Mouse (Mus musculus): Measurements from ENCODE around the gene Usp53. TPM values are rescaled to one million over a fixed set of nuclear protein-coding genes. Genes with fewer than 3 reads are reported as not detected.

The Usp53 gene
- polyA plus RNA-seq, 1 experiment: 5.9 TPM

DNA sequence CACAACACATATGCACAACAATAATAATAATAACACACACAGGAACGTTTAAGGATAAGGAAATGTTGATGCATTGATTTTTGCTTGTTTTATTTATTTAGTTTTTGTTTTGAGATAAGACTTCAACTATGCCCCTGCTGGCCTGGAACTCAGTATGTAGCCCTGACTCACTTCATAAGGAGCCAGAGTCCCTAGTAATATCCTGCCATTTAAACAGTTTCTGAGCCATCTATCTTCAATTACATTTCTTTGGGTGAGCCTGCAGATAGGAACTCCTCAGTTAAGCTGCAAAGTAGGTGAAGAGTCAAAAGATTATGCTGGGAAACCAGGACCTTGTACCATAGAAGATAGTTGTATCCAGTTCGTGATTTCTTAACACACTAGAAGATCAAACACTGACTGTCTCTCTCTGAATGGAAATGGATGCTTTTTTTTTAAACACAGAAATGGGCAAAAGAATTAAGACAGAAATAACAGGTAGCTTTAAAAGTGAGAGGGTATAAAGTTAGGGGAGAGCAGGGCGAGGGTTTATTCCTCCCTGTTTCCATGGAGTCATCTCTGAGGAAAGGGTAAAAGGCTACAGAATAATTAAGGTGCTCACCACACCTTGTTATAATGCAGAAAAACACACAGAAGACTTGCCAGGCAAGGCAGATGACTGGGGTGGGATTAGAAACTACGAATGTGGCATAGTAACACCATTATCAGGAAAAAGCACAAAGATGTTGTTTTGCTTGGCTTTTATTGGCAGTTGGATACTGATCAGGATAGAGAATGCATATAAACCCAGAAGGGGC is 96.6 kb downstream of the Usp53 start:
- DNase-seq (ENCODE audit: low spot score): no peak

Other genes starting within 250 kb of the Usp53 start
- gene Fabp2, start 89.4 kb downstream of the Usp53 start, polyA plus RNA-seq (2012; rRNA removed): 0.37 and 0.38 TPM in 2 replicates
- not detected in 2 replicates for gene Gm10959, start 65.2 kb downstream of the Usp53 start, polyA plus RNA-seq (2012; rRNA removed)
- gene 1810037I17Rik, start 60.3 kb downstream of the Usp53 start, polyA plus RNA-seq (2012; rRNA removed): 73.1 and 86.1 TPM in 2 replicates
- gene Myoz2, start 50.5 kb upstream of the Usp53 start, polyA plus RNA-seq (2012; rRNA removed): 0.09 and 0.10 TPM in 2 replicates

Measured in urinary bladder, adult 2 months (tissue).